Mouse (Mus musculus): Measurements from ENCODE around the gene Fam174b. TPM values are rescaled to one million over a fixed set of nuclear protein-coding genes. Genes with fewer than 3 reads are reported as not detected.
A peak's percentile ranks its signal among the peaks of the same experiment; 100 is the strongest.

Fam174b gene
- total RNA-seq, 2 experiments from 2014 or later, result 29.9 to 30.2 TPM

DNA sequence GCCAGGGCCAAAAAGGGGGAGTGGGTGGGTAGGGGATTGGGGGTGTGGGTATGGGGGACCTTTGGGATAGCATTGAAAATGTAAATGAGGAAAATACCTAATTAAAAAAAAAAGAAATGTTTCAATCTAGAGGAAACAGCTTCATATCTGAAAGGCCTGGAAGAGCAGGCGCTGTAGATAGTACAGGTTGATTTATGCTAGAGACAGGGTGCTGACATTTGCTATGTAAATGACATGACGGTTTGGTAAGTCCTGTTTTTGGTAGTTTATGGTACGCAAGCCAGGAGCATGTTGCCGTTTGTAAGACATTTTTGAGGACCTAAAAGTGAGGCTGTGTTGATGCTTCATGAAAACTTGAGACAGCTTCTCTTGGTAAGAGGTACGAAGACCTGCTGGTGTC lies 24.6 kb downstream of the Fam174b start:
- no peak for DNase-seq (ENCODE audit: low spot score in 2 of 2)
- no peak for TF ChIP-seq CTCF (conservative IDR thresholded peaks at IDR 0.05)
- Histone ChIP-seq H3K4me3 (no peak overlapping the region), H3K27ac (no peak overlapping the region)

DNA sequence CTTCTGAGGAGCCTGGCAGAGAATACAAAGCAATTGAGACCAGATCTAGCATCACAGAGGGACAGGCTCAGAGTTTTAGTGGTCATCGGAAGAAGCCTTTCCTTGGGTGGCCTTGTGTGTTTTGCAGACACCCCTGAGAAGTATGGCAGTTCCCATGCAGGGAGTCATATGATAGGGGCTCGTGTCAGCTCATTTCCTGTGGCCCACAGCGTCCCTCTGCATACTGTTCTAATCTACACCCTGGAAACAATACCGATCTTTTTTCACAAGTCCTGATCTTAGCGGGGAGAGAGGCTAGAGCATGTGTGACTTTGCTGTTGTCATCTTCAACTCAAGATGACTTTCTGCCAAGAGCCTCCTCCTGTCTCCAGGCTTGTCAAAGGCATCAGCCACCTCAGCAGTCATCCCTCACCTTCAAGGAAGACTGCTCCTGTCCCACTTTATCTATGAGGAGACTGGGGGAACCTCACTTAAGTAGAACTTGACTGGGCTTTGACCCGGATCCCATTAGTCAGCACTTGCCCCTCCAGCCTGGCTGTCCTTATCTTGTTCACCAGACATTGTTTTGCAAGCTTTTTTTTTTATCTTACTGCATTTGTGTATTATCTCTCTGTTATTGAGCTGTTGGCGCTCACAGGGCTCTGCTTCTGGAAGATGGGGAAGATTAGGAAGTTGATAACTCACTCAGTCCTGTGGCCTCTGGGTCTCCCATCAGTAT lies 25.2 kb downstream of the Fam174b start:
- no peak for TF ChIP-seq CTCF (conservative IDR thresholded peaks at IDR 0.05)
- H3K27ac ChIP-seq, result no peak overlapping the region
- no peak overlapping the region for H3K4me3 ChIP-seq
- DNase-seq (ENCODE audit: low spot score in 2 of 2), result no peak

DNA sequence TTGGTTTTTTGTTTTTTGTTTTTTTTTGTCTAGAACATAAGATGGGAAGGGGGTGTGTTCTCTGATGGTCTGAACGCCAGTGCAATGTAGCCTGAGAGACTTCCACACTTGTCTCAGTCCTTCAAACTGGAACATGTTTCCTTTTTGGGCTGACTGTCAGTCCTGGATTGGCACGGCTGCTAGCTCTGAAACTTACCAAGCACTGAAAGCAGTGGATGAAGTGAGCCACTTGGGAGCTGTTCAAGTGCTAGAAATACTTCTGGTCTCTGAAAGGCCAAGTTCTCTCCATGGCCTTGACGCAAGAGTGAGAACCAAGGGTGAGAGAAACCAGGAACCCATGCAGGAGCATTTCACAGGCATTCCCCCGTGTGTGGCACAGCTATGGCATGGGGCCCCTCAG lies 29.1 kb downstream of the Fam174b start:
- no peak overlapping the region for H3K4me3 ChIP-seq
- TF ChIP-seq CTCF (conservative IDR thresholded peaks at IDR 0.05), result no peak
- no peak for DNase-seq (ENCODE audit: low spot score in 2 of 2)

DNA sequence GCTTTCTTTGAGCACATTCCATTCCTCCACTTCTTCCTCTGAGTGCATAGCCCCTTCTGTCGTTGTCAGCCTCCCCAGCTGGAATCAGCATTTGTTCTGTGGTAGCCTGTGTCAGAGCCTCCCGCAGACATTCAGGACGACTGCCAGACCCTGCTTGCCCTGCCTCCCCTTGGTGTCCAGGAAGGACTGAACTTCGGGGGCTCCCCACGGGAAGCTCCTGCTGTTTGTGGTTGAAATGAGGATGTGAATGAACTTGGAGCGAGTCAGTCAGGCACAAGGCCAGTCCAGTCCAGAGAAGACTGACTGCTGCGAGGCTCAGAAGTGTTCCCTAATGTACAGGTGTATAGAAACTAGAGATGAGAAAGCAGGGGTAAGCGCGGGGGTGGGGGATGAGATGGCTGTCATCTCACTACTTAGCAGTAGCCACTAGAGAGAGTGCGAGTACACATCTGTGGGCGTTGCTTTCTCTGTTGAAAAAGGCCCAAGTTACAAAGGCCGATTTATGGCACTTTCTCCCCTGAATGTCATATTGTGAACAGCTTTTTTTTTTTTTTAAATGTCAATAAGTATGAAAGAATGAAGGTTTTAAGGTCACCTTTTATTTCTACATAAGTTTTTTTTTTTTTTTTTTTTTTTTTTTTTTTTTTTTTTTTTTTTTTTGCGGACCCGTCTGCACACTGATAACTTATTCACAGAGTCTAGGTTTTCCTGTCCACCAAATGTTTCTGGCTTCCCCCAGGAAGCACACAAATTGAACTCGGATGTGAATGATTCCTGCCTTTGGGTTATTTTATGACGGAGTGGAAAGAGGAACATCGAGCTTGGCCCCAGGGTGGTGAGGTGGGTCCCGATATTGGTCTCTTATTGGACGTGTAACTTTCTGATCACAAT lies 31.5 kb downstream of the Fam174b start:
- H3K27ac ChIP-seq, result no peak overlapping the region
- TF ChIP-seq CTCF (conservative IDR thresholded peaks at IDR 0.05), result peak; percentile 34; the same call in 1 of the 2 replicates
- no peak for DNase-seq (ENCODE audit: low spot score in 2 of 2)
- H3K4me3 ChIP-seq, result no peak overlapping the region; the same call in 1 of the 2 replicates

More for the DNA sequence above, 29.1 kb downstream of the Fam174b start:
- H3K27ac ChIP-seq, result no peak overlapping the region

DNA sequence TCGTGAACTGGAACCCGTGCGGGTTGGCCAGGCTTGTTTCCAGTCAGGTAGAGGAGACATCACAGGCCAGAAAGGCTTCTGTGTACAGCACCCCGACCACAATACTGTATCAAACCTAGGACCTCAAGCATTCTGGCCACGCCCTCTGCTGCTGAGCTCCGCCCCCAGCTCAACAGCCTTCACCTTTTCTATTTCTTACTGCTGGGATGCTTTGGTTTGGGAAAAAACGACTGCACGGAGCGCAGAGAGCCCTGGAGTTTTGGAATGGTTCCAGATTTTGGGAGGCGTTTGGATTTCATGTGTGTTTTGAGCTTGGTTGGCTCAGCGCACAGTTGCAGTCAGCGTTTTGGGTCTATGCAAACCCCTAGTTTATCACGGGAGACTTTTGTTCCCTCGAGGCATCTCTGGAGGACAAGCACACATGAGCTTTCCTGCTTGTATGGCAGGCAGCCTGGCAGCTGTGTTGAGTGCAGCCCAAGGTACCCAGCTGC lies 32.2 kb downstream of the Fam174b start:
- Histone ChIP-seq H3K4me3 (no peak overlapping the region), H3K27ac (no peak overlapping the region)
- no peak for DNase-seq (ENCODE audit: low spot score in 2 of 2)
- TF ChIP-seq CTCF (conservative IDR thresholded peaks at IDR 0.05), result no peak

DNA sequence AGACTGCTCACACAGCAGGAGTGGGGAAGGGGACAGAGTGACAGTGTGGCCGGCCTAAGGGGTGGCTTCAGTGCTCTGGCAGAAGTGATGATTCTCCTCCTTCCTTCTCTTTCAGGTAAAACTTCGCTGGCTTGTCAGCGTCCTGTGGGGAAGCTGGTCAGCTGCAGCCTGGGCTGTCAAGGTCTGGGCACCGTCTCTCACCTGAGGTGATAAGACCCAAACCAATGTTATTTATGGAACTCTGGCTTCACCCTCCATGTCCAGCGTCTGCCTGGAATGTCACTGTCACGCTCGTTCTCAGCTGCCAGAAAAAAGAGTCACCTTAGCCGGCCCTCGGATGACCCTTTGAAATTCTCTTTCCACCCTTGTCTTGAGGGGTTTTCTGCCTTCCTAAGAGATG lies 34.7 kb downstream of the Fam174b start:
- no peak for TF ChIP-seq CTCF (conservative IDR thresholded peaks at IDR 0.05)

DNA sequence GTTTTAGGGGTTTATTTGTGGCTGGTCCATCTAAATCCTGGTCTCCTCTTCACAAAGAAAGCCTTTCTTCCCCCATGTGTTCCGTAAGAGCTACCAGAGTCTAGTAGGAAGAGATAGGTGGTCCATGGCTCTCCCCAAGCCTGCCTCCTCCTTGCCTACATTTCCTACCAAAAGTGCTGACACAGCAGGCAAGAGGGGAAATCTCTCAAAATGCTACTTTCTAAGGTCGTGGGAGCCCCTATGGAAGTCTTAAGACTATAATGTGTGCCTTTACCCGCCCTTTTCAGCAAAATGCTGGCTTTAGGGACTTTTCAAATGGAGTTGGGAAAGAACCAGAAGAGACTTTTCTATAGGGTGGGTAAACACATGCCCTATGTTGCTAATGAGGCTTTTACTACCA lies 37.7 kb downstream of the Fam174b start:
- TF ChIP-seq CTCF (conservative IDR thresholded peaks at IDR 0.05), result no peak
- Histone ChIP-seq H3K27ac (no peak overlapping the region), H3K4me3 (no peak overlapping the region)
- no peak for DNase-seq (ENCODE audit: low spot score in 2 of 2)

More for the DNA sequence above, 34.7 kb downstream of the Fam174b start:
- no peak overlapping the region for H3K27ac ChIP-seq
- no peak overlapping the region for H3K4me3 ChIP-seq
- DNase-seq (ENCODE audit: low spot score in 2 of 2), result no peak

DNA sequence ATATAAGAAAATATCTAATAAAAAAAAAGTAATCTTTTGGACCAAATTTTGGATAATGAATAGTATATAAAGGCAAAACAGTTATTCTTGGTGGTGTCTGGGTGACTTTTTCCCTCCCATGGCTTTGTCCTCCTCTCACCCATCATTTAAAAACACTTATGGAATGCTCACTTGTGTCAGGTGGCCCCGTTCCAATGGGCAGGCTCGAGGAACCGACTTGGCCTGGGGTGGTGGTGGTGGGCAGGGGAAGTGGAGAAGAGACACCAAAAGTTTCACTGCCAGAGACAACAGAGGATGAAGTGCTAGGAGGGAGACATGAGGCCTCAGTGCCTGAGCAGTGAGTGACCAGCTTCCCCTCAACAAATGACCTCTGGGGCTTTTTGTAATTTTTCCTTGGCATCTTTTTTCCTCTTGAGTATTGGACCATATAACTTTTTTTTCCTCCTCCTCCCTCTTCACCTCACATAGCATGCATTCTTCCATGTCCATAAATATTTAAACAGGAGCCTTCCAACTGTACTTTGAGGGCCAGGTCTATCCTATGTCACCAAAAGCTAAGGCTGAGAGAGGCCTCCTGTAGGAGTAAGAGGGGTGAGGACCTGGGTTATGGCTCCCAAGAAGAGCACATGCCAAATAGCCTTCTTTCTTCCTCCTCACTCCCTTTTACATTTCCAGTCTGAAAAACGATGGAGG lies 44.8 kb downstream of the Fam174b start:
- DNase-seq (ENCODE audit: low spot score in 2 of 2), result no peak
- no peak overlapping the region for H3K4me3 ChIP-seq
- no peak for TF ChIP-seq CTCF (conservative IDR thresholded peaks at IDR 0.05)
- no peak overlapping the region for H3K27ac ChIP-seq

DNA sequence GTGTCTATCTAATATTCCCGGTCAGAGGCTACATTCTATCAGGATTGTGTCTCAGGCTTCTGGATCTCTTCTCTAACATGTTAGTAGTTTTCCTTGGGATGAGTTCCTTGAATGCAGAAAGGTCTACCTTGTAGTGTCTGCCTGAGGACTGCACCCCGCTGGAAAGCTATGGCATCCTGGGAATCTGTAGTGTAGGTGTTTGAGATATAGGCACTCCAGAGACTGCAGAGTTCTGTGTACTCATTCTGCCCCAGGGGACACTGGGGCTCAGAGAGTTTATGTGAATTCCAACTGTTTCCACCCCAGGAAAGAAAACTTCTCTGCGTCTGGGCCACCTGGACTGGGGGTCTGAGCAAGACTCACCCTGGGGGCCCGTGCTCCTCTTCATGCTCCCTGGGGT lies 45.7 kb downstream of the Fam174b start:
- no peak for DNase-seq (ENCODE audit: low spot score in 2 of 2)
- TF ChIP-seq CTCF (conservative IDR thresholded peaks at IDR 0.05), result no peak
- no peak overlapping the region for H3K27ac ChIP-seq
- no peak overlapping the region for H3K4me3 ChIP-seq

DNA sequence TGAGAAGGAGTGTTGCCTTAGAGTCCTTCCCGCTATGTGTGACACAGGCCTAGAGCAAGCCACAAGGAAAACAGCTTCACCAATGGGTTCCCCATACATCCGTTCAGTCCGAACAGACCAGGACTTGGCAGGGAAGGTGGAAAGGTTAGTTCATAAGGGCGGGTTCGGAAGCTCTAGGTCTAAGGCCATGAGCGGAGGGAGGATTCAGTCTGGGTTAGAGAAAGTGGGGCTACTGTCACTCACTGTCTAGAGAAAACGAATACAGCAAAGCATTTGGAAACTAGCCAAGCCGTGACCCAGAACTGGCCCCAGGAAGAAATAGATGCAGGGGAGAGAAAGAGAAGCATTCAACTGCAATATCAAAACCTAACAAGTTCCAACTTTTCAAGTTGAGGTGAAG lies 47.4 kb downstream of the Fam174b start:
- H3K4me3 ChIP-seq, result no peak overlapping the region
- no peak for DNase-seq (ENCODE audit: low spot score in 2 of 2)
- no peak for TF ChIP-seq CTCF (conservative IDR thresholded peaks at IDR 0.05)
- no peak overlapping the region for H3K27ac ChIP-seq

DNA sequence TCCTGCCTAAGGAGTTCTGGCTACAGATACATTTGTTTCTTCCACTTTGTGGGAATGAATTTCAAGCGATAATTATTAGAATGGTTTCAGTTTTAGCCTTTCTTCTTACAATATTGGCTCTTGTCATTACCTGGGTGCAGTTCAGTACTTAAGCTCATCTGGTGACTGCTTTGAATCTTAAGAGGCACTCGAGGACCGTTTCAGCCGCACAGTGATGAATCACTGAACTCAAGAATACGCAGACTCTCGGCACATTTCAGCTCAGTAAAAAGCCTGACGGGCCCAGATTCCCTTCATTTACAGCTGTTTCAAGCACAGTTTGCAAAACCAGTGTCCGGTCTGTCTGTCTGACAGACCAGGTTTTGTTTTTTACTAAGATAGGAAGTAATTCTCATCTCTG lies 51.0 kb downstream of the Fam174b start:
- TF ChIP-seq CTCF (conservative IDR thresholded peaks at IDR 0.05), result no peak
- no peak for DNase-seq (ENCODE audit: low spot score in 2 of 2)
- Histone ChIP-seq H3K4me3 (no peak overlapping the region), H3K27ac (no peak overlapping the region)

DNA sequence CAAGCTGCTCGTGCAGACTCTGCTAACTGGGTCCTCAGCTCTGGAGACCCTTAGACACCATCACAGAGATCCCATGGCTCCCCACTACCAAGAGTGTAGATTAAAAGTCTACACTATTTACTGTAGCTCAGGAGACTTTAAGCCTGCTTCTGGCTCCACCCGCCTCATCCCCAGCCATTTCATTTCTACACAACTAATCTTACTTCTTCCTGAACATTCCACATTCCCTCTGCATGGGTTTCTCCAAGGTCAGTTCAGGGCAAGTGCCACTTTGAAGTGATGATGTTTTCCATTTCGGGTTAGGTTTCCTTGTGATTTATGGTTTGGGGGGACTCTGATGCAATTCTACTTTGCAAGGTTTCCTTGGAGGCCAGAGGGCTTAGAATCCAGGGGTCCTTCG lies 52.1 kb downstream of the Fam174b start:
- no peak for DNase-seq (ENCODE audit: low spot score in 2 of 2)
- TF ChIP-seq CTCF (conservative IDR thresholded peaks at IDR 0.05), result no peak
- no peak overlapping the region for H3K4me3 ChIP-seq
- no peak overlapping the region for H3K27ac ChIP-seq

DNA sequence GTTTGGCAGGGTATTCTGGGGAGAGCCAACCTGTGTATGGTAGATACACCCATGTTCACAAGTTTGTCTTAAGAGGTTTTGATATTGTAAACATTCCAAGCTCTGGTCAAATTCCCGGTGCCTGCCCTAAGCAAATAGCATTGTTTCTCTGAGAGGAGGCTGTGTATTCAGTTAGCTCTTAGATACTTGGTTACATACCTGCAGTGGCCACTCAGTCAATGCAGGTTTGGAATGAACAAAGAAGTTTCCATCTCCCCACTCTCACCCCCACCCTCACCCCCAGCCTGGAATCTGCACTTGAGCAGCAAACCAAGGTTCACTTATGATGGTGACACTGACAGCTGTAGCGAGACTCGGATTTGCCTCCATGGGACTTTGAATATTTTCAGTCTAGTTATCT lies 52.5 kb downstream of the Fam174b start:
- no peak overlapping the region for H3K4me3 ChIP-seq
- DNase-seq (ENCODE audit: low spot score in 2 of 2), result no peak
- TF ChIP-seq CTCF (conservative IDR thresholded peaks at IDR 0.05), result no peak
- H3K27ac ChIP-seq, result no peak overlapping the region
